Mouse (Mus musculus) T-cell, adult 2 months (primary cell): ENCODE data around the gene Opalin.

Source experiments
- DNase-seq: peaks from one replicate; pipeline ENCODE4 v3.0.0; 2022; ENCODE audit warnings: low spot score

Gene Opalin

GRCm38 (mm10) chr19:41015951-41016716 lies 60.8 kb downstream of the Opalin start:
- DNase-seq, result peak; percentile 65

GRCm38 (mm10) chr19:41014003-41014402 lies 62.9 kb downstream of the Opalin start:
- no peak for DNase-seq

DNA sequence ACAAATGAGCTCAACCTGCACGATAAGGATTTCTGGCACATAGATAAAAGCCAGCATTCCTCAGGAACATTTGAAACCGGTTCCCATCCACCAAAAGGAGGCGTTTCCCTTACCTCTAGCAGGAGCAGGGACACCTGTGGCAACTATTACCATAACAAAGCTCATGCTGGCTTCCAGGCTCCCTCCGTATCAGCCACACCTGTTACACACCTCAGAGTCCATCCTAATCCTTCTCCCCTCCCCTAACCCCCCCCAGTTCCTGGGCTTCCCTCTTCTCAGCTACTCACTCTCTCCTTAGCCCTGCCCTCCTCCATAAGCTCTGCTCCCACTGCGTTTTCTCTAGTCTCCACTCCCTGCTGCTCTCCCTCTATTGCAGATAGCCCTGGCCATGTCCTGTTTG lies 63.3 kb downstream of the Opalin start:
- no peak for DNase-seq
